Mouse (Mus musculus): ENCODE results near the gene Zscan21.
A peak's percentile ranks its signal among the peaks of the same experiment; 100 is the strongest.
"Not testable (repeated sequence)": the region's sequence is repeated elsewhere in the genome, so short reads cannot be mapped to it uniquely, and the experiment has no call there.

Zscan21 gene

GRCm38 (mm10) chr5:138116255-138117198, at the start of gene Zscan21:
TSS of gene Zscan21 (plus strand) at chr5:138116903.
- peak; percentile 90 to 94 for DNase-seq

- peak in 1 of 2 experiments; percentile 0 for DNase-seq
These were observed 42.9 kb upstream of the Zscan21 start for GRCm38 (mm10) chr5:138073803-138074202.

GRCm38 (mm10) chr5:138075684-138076083, 41.0 kb upstream of the Zscan21 start:
- DNase-seq, result peak; percentile 43 to 45

GRCm38 (mm10) chr5:138076148-138076547, 40.6 kb upstream of the Zscan21 start:
- peak in 1 of 2 experiments; percentile 0 for DNase-seq

- DNase-seq, result peak in 1 of 2 experiments; percentile 2
These were observed 36.2 kb upstream of the Zscan21 start for GRCm38 (mm10) chr5:138080456-138080855.

- DNase-seq, result peak in 1 of 2 experiments; percentile 3
These were observed 35.3 kb upstream of the Zscan21 start for GRCm38 (mm10) chr5:138081446-138081845.

GRCm38 (mm10) chr5:138083318-138083900, 33.3 kb upstream of the Zscan21 start:
- no peak for DNase-seq

GRCm38 (mm10) chr5:138083936-138084335, 32.8 kb upstream of the Zscan21 start:
- DNase-seq, result no peak

GRCm38 (mm10) chr5:138084507-138084906, 32.2 kb upstream of the Zscan21 start:
- DNase-seq, result no peak

- DNase-seq, result peak; percentile 86 to 91
These were observed 31.7 kb upstream of the Zscan21 start, which contains the start of gene Zkscan1 for GRCm38 (mm10) chr5:138084996-138085395. TSS of gene Zkscan1 (plus strand) at chr5:138085084.

- peak; percentile 29 to 44 for DNase-seq
These were observed 31.2 kb upstream of the Zscan21 start for GRCm38 (mm10) chr5:138085421-138085911.

- peak in 1 of 2 experiments; percentile 63 for DNase-seq
These were observed 29.9 kb upstream of the Zscan21 start for GRCm38 (mm10) chr5:138086842-138087241.

- peak; percentile 48 to 79 for DNase-seq
These were observed 28.3 kb upstream of the Zscan21 start for GRCm38 (mm10) chr5:138088366-138088765.

- DNase-seq, result peak; percentile 71 to 87
These were observed 27.6 kb upstream of the Zscan21 start for GRCm38 (mm10) chr5:138089108-138089551.

- peak in 1 of 2 experiments; percentile 54 for DNase-seq
These were observed 26.4 kb upstream of the Zscan21 start for GRCm38 (mm10) chr5:138090271-138090670.

GRCm38 (mm10) chr5:138090737-138091136, 26.0 kb upstream of the Zscan21 start:
- no peak for DNase-seq

- DNase-seq, result peak; percentile 38 to 61
These were observed 23.9 kb upstream of the Zscan21 start for GRCm38 (mm10) chr5:138092771-138093170.

- no peak for DNase-seq
These were observed 22.2 kb upstream of the Zscan21 start for GRCm38 (mm10) chr5:138094474-138094873.

- DNase-seq, result no peak
These were observed 11.7 kb upstream of the Zscan21 start for GRCm38 (mm10) chr5:138104976-138105375.

GRCm38 (mm10) chr5:138107130-138107529, 9.6 kb upstream of the Zscan21 start:
- DNase-seq, result no peak

- DNase-seq, result not testable (repeated sequence)
These were observed 6.8 kb upstream of the Zscan21 start for GRCm38 (mm10) chr5:138109847-138110396.

- no peak for DNase-seq
These were observed 704 bp downstream of the Zscan21 start for GRCm38 (mm10) chr5:138117199-138118015.

Measured in kidney, postnatal 36 days (tissue).